Mouse (Mus musculus) gastrocnemius, postnatal 36 days (tissue): ENCODE measurements around the gene Zfp296. TPM values are rescaled to one million over a fixed set of nuclear protein-coding genes. Genes with fewer than 3 reads are reported as not detected.
A peak's percentile ranks its signal among the peaks of the same experiment; 100 is the strongest.

Experiments used
- DNase-seq, 2 experiments: peaks; one replicate each; pipeline ENCODE4 v3.0.0; 2022
- intact Hi-C: fragments of 180-260 bp; cut with DNase I; formaldehyde crosslinking; loops from one replicate; pipeline ENCODE4 v1.15.1; 2025
- total RNA-seq, 2 experiments: library from RNA; stranded (reverse); gene quantifications; 2 replicates each; pipeline ENCODE4 v1.2.3; 2021

The Zfp296 gene
- total RNA-seq, 2 experiments from 2014 or later: 0.23 to 0.44 TPM

DNA sequence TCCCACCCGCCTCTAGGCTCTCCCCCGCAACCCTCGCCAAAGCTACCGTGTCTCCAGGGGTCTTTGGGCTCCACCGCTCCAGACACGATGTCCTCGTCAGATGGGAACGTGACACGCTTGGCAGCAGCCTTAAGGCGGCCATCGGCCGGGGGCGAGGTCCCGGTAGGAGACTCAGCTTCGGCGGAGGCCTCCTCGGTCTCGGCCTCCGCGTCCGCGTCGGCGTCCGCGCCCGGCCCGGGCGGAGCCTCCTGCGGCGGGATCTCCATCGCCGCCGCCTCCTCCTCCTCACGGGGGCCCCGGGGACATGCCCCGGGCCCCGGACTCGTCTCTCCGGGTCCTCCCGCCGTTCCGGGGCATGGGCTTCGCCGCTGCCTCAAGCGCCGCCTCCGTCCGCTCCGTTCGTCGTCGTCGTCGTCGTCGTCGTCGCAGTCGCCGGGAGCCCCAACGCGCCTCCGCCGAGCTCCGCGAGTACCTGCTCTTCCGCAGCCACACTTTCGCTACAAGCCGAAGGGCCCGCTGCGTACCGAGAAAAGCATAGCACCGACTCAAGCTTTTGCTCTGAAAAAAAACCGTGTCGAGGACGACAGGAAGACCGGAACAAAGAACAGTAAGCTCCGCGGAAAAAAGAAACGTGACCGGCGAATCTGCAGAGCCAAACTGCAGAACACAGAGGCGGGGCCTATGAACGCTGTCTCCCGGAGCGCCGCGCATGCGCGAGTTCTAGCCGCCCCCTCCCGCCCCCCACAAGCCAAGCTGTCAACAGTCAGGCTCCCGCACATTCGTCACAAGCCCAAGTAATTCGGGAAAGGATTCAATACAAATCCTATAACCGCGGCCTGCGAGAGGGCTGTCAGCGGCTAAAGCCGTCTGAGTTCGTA lies 15.1 kb upstream of the Zfp296 start:
- DNase-seq: peak; percentile 88
- intact Hi-C loops: no loop called here

DNA sequence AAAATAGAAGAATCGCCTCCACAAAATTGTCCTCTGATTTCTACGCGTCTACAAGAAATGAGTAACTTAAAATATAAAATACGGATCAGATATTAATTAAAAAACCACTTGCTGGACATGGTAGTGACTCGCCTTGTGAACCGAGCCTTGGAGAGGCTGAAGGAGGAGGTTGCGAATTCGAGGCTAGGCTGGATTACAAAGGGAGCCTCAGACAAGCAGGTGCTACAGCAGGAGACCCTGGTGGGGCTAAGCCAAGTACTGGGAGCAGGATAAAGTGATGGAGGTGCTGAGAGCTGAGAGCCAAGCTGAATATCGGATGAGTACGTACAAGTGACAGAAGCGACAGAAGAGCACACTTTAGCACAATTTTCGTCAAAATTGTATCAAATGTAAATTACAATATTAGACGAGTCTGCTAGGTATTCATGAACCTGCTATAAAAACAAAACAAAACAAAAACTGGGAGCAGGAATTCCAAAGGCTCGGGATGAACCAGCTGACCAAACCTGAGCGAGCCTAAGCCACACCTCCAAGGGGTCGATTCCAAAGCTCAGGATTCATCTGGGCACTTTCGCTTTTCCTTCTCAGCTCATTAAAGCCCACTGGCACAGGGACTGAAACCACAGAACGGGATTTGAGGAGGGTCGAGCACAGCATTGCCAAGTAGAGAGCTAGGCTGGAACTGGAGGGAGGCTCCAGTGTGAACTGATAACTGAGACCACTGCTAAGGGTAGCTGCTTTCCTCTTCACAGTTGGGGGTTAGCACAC lies 14.3 kb upstream of the Zfp296 start, which contains the start of gene Ppp1r37:
TSS of gene Ppp1r37 (minus strand) at position 434 of the 768 bp plus-strand sequence.
- DNase-seq: no peak
- intact Hi-C loops: no loop called here

DNA sequence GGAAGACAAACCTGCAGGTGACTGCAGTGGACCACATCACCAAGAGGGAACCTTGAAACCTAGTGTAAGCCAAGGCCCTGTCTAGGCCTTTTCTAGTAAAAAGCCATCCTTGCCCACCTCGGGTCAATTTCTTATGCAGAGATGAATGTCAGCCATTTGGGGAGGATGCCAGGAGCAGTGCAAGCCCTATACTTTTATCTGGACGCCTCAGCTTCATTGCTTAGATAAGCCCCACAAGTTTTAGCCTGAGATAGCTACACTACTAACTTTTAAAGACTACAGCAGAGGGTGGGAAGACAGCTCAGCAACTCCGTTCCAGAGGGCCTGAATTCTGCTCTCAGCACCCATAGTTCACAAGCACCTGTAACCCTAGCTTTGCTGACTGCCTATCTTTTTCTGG lies 13.2 kb upstream of the Zfp296 start:
- intact Hi-C loops: no loop called here
- no peak for DNase-seq

DNA sequence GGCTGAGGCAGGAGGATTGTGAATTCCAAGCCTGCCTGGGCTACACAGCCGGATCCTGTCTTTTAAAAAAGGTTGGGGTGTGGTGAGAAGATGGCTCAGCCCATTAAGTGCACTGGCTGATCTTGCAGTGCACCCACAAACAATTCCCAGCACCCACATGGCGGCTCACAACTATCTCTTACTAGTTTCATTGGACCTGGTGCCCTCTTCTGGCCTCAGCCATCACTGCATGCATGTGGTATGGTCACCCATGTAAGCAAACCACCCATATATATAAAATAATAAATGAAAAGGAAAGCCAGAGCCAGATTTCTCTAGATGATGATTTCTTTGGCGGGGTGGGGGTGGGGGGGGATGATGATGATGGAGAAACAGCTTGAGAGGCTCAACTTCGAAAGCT lies 12.6 kb upstream of the Zfp296 start:
- intact Hi-C loops: no loop called here
- no peak for DNase-seq

DNA sequence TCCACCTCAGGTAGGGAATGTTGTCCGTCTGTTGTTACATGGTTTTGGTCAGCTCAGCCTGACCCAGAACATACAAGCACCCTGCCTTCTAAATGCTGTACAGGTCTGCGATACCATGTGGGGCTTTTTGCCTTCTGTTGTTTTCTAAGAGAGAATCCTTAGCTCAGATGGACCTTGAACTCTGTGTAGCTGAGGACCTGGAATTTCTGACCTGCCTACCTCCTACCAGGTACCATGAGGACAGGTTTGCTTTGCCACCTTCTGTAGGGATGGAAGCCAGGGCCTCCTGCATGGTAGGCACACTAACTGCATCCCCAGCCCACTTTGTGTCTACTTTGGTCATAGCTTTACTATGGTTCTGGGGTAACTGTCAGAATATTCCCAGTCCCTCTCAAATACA lies 11.3 kb upstream of the Zfp296 start:
- intact Hi-C loops: no loop called here
- no peak for DNase-seq

DNA sequence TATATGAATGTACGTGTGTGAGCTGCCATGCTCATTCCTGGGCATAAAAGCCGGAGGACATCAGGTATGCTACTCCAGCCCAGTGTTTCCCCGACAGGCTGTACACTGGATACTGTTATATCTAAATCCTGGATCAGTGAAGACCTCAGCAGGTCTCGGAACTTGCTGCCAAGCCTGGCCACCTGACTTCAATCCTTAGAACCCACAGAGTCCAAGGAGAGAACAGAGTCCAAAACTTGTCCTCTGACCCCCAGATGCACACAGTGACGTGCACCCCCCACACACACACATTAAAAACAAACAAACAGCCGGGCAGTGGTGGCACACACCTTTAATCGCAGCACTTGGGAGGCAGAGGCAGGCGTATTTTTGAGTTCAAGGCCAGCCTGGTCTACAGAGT lies 9.7 kb upstream of the Zfp296 start:
- DNase-seq: no peak
- intact Hi-C loops: no loop called here

DNA sequence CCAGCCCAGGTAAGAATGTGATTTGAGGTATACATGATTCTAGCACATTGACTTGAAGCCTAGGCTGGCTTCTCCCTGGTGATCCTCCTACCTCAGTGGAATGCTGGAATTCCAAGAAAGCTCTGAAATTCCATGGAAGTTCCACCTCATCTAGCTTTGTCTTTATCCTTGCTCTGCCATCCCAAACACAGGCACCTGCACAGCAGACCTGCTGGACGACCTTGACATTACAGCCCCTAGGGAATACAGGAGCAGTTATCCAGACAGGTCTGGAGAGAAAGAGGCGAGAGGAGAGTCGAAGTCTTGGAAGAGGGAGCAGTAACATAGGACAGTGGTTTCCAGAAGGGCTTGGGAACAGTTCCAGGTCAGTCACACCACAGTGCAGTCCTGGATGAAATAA lies 7.4 kb upstream of the Zfp296 start:
- intact Hi-C loops: loop anchor here (5.0 kb wide), 2 partner anchors 47 to 62 kb away; partner anchors contain the start of genes Bloc1s3 and Trappc6a

DNA sequence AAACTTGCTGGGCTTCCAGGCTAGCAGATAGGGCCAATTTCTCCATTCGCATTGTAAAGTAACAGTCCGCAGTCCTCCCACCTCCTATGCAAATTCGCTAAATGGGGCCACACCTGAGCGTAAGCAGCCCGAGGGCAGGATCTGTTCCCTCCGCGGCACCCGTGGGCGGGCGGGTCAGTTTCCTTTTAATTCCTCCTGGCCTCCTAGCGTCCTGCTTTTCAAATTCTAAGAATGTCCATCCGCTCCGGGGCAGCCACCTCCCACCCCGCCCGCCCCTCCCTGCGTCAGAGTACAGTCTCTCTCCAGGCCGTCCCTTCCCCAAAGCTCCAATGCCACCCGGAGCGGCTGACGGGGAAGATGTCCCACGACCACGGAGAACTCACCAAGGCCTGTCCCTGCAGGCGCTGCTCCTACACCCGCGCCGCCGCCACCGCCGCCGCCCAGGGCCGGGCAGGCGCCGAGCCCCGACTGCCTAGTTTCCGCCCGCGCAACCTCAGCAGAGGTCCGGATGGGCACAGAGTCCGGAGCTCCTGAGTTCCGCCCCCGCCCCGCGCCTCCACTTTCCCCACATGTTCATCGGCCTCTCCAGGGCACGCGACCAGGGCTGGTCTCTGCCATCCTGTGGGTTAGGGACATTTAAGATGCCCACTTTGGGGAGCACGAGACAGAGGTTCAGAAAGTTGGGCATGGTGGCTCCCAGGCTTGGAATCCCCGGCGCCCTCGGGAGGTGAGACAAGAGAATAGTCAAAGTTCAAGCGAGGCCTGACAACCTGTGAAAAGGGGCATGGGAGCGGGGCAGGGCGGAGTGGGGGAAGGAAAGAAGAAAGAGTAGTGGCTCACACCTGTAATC lies 3.9 kb upstream of the Zfp296 start:
- peak; percentile 70 to 84 for DNase-seq
- intact Hi-C loops: loop anchor here (5.0 kb wide), 2 partner anchors 51 to 66 kb away; partner anchors contain the start of genes Bloc1s3 and Trappc6a

More for the DNA sequence above, 7.4 kb upstream of the Zfp296 start:
- no peak for DNase-seq

DNA sequence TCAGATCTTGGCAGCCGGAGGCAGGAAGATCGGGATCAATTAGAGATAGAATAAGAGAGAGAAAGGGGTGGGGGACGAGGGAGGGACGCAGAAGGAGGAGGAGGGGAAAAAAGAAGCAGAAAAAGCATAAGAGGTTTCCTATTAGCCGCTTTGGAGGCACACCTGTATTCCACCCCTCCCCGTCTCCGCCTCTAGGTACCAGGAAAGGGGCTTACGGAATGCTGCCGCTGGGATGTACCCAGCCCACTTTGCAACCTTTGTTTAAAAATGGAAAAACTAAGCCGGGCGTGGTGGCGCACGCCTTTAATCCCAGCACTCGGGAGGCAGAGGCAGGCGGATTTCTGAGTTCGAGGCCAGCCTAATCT lies 3.3 kb upstream of the Zfp296 start:
- no peak for DNase-seq
- intact Hi-C loops: loop anchor here (5.0 kb wide), 2 partner anchors 51 to 66 kb away; partner anchors contain the start of genes Bloc1s3 and Trappc6a

DNA sequence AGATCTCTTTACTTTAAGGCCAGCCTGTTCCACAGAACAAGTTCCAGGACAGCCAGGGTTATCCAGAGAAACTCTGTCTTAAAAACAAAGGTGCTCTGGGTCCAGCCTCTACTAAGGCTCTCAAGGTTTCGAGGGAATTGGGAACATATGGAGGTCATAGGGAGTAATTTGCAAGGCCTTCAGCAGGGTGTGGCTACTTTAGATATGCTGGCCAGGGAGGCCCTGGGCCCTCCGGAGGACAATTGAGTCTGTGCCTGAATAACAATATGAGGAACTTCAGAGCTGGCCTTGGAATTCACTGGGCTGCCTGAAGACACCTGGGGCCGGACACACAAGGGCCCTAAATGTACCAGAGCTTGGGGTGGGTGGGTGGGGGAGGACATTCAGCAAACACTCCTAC lies 1.5 kb upstream of the Zfp296 start:
- DNase-seq: no peak
- intact Hi-C loops: no loop called here

DNA sequence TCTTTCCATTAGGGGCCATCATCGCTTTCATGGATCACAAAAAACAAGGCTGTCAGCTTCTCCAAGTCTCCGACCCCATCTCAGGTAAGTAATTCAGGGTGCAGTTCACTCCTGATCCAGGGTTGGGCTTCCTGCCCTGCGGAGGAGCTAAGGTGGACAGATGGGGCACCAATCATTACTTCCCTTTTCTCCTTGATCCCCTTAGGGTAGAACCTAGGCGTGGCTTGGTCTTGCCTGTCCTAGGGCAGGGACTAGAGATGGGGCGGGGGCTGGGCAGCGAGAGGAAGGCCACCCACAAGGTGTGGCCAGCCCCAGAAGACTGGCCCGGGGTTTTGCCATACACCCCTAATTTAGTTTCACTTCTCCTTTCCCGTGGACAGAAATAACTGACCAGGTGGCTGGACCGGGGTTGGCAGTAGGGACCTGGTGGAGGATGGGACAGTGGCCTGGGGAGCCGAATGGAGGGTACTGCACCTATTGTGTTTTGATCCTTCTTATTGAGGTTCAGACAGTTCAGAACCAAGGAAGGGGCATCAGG lies 859 bp downstream of the Zfp296 start:
- no peak for DNase-seq
- intact Hi-C loops: no loop called here

DNA sequence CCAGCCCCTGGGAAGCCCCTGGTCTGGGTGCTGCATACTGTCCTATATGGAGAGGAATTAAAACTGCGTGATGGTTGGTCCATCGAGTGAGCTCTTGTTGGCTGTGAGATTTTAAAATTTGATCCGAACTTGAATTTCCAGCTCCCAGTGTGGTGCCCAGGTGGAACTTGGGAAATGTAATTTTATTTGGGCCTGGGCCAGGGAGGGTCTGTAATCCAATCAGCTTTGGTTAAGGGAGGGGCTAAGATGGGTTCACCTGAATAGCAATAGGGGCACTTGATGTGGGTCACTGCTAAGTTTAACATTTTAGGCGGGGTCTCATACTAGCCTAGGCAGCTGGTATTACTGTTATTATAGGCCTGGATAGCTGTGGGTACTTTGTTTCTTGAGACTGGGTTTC lies 1.3 kb downstream of the Zfp296 start:
- intact Hi-C loops: no loop called here

DNA sequence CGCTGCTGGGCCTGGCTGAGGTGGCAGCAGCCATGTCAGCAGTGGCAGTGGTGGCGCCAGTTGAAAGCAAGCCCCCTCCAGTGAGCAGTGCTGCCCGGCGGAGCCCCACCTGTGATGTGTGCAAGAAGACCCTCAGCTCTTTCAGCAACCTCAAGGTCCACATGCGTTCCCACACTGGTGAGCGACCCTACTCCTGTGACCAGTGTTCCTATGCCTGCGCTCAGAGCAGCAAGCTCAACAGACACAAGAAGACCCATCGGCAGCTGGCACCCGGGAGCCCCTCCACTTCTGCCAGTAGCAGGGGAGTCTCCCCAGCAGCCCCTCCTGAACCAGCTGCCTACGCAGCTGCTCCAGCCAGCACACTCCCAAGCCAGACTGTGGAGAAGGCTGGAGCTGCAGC lies 2.7 kb downstream of the Zfp296 start:
- intact Hi-C loops: no loop called here
- no peak for DNase-seq

More for the DNA sequence above, 1.3 kb downstream of the Zfp296 start:
- DNase-seq: no peak

DNA sequence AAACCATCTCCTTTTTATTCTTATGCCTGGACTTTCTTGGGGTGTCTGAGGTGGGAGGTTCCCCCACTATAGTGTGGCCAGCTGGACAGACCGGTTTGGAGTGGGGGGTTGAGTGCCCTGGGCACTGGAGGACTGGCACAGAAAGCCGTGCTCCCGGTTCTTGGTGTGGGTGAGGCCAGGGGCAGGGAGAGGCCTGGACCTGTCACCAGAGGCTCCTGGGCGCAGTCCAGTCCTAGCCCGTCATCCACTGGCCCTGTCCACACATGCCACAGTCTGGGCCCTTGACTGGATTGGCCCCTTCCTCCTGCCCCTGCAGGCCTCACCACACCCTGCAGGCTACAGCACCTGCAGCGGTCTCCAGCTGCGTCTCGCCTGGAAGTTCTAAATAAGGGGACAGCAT lies 3.5 kb downstream of the Zfp296 start:
- intact Hi-C loops: no loop called here
- no peak for DNase-seq

DNA sequence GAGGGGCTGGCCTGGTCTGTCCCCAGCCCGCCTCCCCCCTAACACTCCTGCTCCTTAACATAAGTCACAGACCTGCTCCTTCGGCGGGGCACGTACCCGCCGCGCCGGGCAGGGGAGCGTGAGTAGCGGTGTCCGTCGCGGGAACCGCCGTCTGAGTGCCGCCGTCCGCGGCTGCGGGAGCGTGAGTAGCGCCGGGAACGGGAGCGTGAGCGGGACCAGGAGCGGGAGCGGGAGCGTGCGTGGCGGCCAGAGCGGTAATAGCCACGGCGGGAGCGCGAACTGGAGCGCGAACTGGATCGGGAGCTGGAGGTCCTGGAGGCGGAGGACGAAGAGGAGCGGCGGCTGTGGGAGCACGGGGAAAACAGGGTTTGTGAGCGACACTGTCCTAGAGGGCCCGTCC lies 9.2 kb downstream of the Zfp296 start:
- no peak for DNase-seq
- intact Hi-C loops: loop anchor here (5.0 kb wide), 1 partner anchor 84 kb away; no protein-coding TSS in a partner anchor

DNA sequence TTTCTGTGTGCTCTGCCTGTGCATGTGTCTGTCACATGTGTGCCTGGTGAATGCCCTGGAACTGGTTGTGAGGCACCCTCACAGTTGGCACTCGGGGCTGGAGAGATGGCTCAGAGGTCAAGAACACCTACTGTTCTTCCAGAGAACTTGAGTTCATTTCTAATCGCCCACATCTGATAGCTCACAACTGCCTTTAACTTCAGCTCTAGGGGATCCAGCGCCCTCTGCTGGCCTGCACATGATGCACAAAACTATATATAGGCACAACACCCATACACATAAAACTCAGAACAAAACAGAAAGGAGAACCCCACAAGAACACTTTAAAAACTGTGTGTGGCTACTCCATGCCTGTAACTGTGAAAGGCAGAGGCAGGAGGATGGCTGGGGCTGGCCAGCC lies 12.1 kb downstream of the Zfp296 start:
- DNase-seq: peak; percentile 32 to 33
- intact Hi-C loops: loop anchor here (5.0 kb wide), 1 partner anchor 87 kb away; no protein-coding TSS in a partner anchor

DNA sequence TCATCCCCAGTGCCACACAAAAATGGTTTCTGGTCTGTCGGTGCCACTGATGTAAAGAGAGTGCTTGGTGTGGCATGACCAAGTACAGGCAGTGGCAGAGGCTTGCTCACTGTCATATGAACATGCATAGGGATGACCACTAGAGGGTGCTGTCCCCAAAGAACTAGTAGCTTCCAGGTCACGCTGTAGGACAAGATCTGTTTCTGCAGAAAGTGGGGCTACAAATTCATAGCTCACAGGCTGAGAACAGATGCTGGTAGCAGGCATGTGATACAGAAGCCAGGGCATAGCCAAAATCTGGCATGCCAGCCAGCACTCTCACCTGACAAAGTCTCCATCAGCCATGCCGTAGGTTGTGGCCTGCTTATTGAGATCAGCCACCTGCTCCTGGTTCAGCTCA lies 12.8 kb downstream of the Zfp296 start:
- peak in 1 of 2 experiments; percentile 51 for DNase-seq
- intact Hi-C loops: loop anchor here (2.0 to 5.0 kb wide), 2 partner anchors 31 to 88 kb away; no protein-coding TSS in a partner anchor

DNA sequence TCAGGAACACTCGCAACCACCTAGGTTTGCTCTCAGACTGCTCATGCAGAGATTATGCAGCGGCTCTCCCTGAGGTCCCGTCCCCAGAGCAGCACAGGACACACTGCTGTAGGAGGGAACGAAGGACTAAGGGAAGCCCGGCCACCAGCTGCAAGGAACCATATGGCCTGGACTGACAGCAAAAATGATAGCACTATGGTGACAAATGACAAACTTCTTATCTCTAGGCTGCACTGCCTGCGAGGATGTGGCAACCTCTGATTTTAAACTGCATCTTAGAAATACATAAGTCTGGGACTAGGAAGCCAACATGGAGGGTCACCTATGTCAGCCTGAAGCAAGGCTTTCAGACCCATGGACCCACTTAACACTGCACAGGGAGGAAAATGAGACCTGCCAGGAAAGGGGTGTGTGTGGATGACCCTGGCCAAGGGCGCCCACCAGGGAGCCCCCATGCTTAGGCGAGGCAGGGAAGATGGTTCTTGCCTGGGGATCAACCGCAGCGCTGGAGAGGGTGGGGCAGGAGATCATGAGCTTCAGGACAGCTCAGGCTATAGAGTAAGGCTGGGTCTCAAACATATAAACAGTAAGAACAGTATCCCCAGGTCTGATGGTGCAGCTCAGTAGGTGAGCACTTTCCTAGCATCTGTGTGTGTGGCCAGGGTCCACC lies 16.1 kb downstream of the Zfp296 start:
- intact Hi-C loops: no loop called here
- no peak for DNase-seq

DNA sequence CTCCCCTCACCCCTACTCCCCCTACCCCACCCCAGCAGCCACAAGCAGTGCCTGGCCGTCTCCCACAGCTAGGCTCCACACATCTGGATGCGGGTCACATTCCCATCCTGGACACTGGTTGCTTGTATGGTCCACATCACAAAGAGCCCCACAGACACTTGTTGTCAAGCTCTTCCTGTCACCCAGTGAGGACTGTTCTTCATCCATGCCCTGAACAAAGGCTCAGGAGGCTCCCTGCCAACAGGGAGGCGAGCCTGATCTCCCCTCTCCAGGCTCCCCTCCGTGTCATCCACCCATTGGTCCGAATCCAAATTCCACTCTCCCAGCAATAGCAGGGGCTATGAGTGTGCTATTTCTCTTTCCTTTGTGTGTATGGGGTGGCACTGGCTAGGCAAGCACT lies 23.5 kb downstream of the Zfp296 start:
- DNase-seq: no peak
- intact Hi-C loops: no loop called here
